Mouse (Mus musculus) heart, postnatal 0 days (tissue): Measurements from ENCODE around the gene Mtus2. TPM values are rescaled to one million over a fixed set of nuclear protein-coding genes. Genes with fewer than 3 reads are reported as not detected.

Source experiments
- ATAC-seq: fragments of 200-750 bp; cut with Nextera tagmentation; 2 replicates; pipeline ENCODE4 v1.8.0; 2017; ENCODE audit warnings: low read depth, moderate number of reproducible peaks, moderate library complexity; ENCODE audit not compliant: insufficient read depth
- DNase-seq: peaks from one replicate; pipeline ENCODE4 v3.0.0-alpha.2; 2016; ENCODE audit warnings: low spot score
- H3K27ac ChIP-seq: fragments of 300-500 bp; sonication (generic); 2 replicates; pipeline ENCODE4 v1.5.1; 2014; ENCODE audit warnings: low read depth, mild to moderate bottlenecking
- H3K27me3 ChIP-seq: fragments of 300-500 bp; sonication (generic); 2 replicates; pipeline ENCODE4 v1.6.1; 2014; ENCODE audit warnings: low read length, mixed read lengths; ENCODE audit not compliant: control insufficient read depth, insufficient read depth
- H3K36me3 ChIP-seq: fragments of 300-500 bp; sonication (generic); replicated peaks from 2 replicates; pipeline ENCODE4 v1.6.1; 2014; ENCODE audit warnings: low read length, mixed read lengths; ENCODE audit not compliant: control insufficient read depth, insufficient read depth
- H3K4me1 ChIP-seq: fragments of 300-500 bp; sonication (generic); 2 replicates; pipeline ENCODE4 v1.6.1; 2014; ENCODE audit warnings: antibody characterized with exemption; ENCODE audit not compliant: control insufficient read depth, insufficient read depth
- H3K4me2 ChIP-seq: fragments of 300-500 bp; sonication (generic); 2 replicates; pipeline ENCODE4 v1.6.1; 2014; ENCODE audit warnings: low read depth, mild to moderate bottlenecking, low read length, moderate library complexity
- H3K4me3 ChIP-seq: fragments of 300-500 bp; sonication (generic); 2 replicates; pipeline ENCODE4 v1.5.1; 2014; ENCODE audit warnings: low read depth, low read length
- H3K9ac ChIP-seq: fragments of 300-500 bp; sonication (generic); replicated peaks from 2 replicates; pipeline ENCODE4 v1.6.1; 2014; ENCODE audit warnings: low read depth, low read length, mixed read lengths
- H3K9me3 ChIP-seq: fragments of 300-500 bp; sonication (generic); replicated peaks from 2 replicates; pipeline ENCODE4 v1.6.1; 2016; ENCODE audit warnings: low read length; ENCODE audit not compliant: control insufficient read depth
- CTCF ChIP-seq: IDR thresholded peaks from 2 replicates; pipeline ENCODE4 v1.5.1; 2016; ENCODE audit warnings: antibody characterized with exemption, control low read depth, low read depth
- EP300 ChIP-seq: IDR thresholded peaks from 2 replicates; pipeline ENCODE4 v1.6.1; 2016; ENCODE audit warnings: antibody characterized with exemption, low read depth
- whole genome bisulfite sequencing: fragments of 180-500 bp; shearing (Covaris S2); extraction: QIAGEN DNeasy Blood & Tissue Kit; methylation state at CpG from one replicate; pipeline ENCODE4 v1.1.7; 2014; 5-methylcytosine and 5-hydroxymethylcytosine counted together
- polyA plus RNA-seq: library from polyadenylated mRNA; unstranded; fragments of >200 nt; fragmentation: Nextera tagmentation; extraction: Ambion mirVana; gene quantifications from 2 replicates; pipeline ENCODE4 v1.2.1, GENCODE M21; 2015
- total RNA-seq: library from RNA; depleted of rRNA; stranded (reverse); fragments of >200 nt; gene quantifications from 2 replicates; pipeline ENCODE4 v1.2.3, GENCODE M21; 2014; ENCODE audit warnings: low replicate concordance

The Mtus2 gene
- total and polyA plus RNA-seq, 2 experiments from 2014 or later: 59.9 to 165 TPM

DNA sequence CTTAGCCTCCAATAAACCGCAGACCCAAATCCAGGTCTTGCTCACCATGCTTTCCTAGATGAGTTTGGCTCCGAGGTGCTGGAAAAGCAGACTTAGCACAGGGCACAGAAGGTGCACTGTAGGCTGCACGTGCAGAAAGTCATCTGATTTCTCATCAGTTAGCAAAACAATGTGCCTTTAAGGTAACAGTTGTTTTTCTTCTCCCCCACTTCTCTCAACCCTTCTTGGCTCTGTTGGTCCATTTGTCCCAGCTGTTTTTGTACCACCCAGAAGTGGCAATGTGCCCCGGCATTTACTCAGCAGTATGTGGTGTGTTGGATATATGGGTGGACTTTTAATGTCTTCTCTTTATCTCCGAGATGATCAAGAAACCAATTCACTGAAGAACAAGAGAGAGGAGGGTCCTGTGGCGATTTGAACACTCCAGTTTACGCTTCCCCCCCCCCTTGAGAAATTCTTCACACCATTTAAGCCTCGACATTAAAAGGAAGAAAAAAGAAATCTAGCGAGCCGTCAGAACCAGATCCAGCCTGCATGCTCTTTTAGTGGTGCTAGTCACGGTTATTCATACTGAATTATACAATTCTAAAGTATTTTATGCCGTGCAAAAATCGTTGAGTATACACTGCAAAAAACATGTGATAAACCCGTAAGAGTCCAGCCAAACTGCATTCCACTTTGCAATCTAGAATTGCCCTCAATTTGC lies 194.9 kb downstream of the Mtus2 start:
- Histone ChIP-seq H3K4me1 (no peaks in the 10 kb centered on the region), H3K27ac (no peak overlapping the region), H3K27me3 (no peaks in the 10 kb centered on the region), H3K9me3 (no peaks in the 10 kb centered on the region; the same call in 1 of the 2 replicates), H3K9ac (no peak overlapping the region), H3K4me3 (no peak overlapping the region), H3K36me3 (no peaks in the 10 kb centered on the region), H3K4me2 (no peak overlapping the region)
- DNase-seq: no peak
- no peak for ATAC-seq
- 70% methylated on average over 14 of the region's 14 CpGs for WGBS
- no peak for TF ChIP-seq CTCF
- TF ChIP-seq EP300: no peak

DNA sequence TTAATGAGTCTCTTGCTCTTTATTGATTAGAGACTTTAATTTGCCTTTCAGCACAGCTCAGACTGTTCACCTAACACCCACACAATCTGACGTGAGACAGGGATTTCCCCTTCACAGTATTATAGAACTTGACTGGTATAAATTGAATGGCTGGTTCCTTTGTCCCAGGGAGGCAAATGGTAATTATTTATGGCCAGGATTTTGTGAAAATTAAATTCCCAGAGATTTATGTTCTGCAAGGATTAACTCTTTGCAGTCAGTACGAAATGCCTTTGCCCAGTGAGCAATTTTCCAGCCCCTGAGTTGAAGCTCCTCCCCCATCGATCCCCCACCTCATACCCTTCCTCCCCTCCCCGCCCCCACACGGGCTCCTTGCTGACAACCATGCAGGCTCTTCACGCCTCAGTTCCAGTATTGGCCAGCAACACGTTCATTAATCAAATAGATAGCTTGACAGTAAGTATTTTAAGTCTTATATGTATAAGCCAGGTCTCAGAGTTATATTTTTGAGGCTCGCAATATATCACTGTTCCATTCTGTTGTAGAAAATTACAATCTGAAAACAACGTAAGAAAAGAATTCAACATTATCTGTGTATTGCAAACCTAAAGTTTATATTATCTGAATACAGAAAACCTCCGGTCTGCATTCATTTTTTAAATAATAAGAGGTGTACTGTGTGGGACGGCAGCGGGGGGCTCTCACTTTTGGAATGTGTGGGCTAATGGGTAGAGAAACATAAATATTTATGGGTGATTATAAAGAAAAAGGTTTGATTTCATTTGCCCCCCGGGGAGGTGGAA lies 195.7 kb downstream of the Mtus2 start:
- TF ChIP-seq CTCF: no peak
- Histone ChIP-seq H3K27ac (no peak overlapping the region), H3K36me3 (no peaks in the 10 kb centered on the region), H3K9me3 (no peaks in the 10 kb centered on the region; the same call in 1 of the 2 replicates), H3K27me3 (no peaks in the 10 kb centered on the region), H3K4me3 (no peak overlapping the region), H3K4me1 (no peaks in the 10 kb centered on the region), H3K4me2 (no peak overlapping the region), H3K9ac (no peak overlapping the region)
- DNase-seq: no peak
- ATAC-seq: no peak
- WGBS: 68% methylated on average over 13 of the region's 13 CpGs

DNA sequence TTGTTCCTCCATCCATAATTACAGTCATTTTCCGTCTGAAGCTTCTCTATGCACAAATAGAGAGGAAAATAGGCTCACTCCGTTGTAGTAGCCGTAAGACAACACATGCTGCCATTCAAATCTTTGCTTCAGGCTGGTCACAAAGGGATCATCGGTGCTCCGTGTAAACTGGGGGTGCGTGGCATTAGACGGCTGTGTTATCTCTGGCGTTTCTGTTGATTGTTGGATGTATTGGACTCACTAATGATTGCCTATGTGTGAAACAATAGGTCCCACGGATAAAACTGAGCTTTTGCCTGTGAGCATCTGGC lies 196.2 kb downstream of the Mtus2 start:
- Histone ChIP-seq H3K27ac (no peak overlapping the region), H3K4me2 (no peak overlapping the region), H3K9me3 (no peaks in the 10 kb centered on the region; the same call in 1 of the 2 replicates), H3K9ac (no peak overlapping the region), H3K4me3 (no peak overlapping the region), H3K27me3 (no peaks in the 10 kb centered on the region), H3K4me1 (no peaks in the 10 kb centered on the region), H3K36me3 (no peaks in the 10 kb centered on the region)
- 73% methylated on average over 9 of the region's 9 CpGs for WGBS
- TF ChIP-seq CTCF (no peak), EP300 (no peak)
- no peak for DNase-seq
- no peak for ATAC-seq

DNA sequence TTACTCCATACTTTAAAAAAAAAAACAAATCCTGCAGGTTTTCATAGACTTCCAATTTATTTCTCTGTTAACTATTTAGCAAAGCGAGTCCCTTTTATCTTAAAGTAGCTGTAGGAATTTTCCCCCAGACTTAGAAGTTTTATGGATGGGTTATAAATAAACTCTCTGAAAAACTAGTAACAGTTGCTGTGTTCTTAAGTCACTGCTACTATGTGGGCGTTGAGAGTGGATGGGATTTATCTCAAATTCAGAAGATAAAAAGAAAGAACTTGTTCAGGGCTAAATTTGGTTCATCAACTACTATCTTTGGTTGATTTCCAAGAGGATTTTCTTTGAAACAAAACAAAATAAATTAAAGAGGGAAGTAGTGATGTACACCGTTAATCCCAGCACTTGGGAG lies 197.6 kb downstream of the Mtus2 start:
- ATAC-seq: no peak
- no peaks in the 10 kb centered on the region for H3K4me1 ChIP-seq
- H3K9ac ChIP-seq: no peak overlapping the region
- 70% methylated on average over 3 of the region's 3 CpGs for WGBS
- no peak overlapping the region for H3K4me3 ChIP-seq
- no peak for DNase-seq
- no peak overlapping the region for H3K4me2 ChIP-seq
- no peaks in the 10 kb centered on the region for H3K9me3 ChIP-seq
- H3K27me3 ChIP-seq: no peaks in the 10 kb centered on the region
- no peak overlapping the region for H3K27ac ChIP-seq
- H3K36me3 ChIP-seq: no peaks in the 10 kb centered on the region
- TF ChIP-seq EP300 (no peak), CTCF (no peak)

DNA sequence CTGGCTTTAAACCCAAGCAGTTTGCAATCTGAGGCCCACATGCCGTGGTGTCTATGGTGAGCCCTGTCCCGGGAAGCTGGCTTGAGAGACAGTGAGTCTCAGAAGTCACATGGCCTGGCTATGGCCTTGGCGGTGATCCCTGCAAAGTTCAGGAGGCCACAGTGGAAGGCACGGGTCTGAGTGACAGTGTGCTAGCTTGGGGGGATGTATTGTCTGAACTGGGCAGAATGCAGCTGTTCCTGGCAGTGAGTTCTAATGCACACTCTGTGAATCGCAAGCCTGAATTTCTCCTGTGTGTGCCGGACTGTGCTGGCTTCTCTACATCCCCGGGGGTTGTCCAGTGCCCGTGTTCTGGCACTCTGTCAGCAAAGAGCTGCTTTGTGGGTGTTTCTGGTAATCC lies 202.2 kb downstream of the Mtus2 start:
- ATAC-seq: no peak
- Histone ChIP-seq H3K27me3 (no peaks in the 10 kb centered on the region), H3K27ac (no peak overlapping the region), H3K4me1 (no peaks in the 10 kb centered on the region), H3K9ac (no peak overlapping the region), H3K4me2 (no peak overlapping the region), H3K4me3 (no peak overlapping the region), H3K9me3 (no peaks in the 10 kb centered on the region), H3K36me3 (no peaks in the 10 kb centered on the region)
- 59% methylated on average over 8 of the region's 8 CpGs for WGBS
- no peak for DNase-seq
- no peak for TF ChIP-seq CTCF
- no peak for TF ChIP-seq EP300
